Mouse (Mus musculus) midbrain, embryonic 11.5 days (tissue): ENCODE results near the gene Limk1. TPM values are rescaled to one million over a fixed set of nuclear protein-coding genes. Genes with fewer than 3 reads are reported as not detected.
"Not testable (repeated sequence)": the region's sequence is repeated elsewhere in the genome, so short reads cannot be mapped to it uniquely, and the experiment has no call there.

ENCODE experiments used
- ATAC-seq: fragments of 200-750 bp; cut with Nextera tagmentation; 2 replicates; pipeline ENCODE4 v1.8.0; 2017; ENCODE audit warnings: moderate TSS enrichment, moderate library complexity; ENCODE audit not compliant: low FRiP score
- DNase-seq: peaks from one replicate; pipeline ENCODE4 v3.0.0; 2015; ENCODE audit warnings: low spot score; ENCODE audit errors: missing footprints
- H3K27ac ChIP-seq: fragments of 300-500 bp; sonication (generic); 2 replicates; pipeline ENCODE4 v1.5.1; 2014; ENCODE audit warnings: low read depth, low read length
- H3K27me3 ChIP-seq: fragments of 300-500 bp; sonication (generic); 2 replicates; pipeline ENCODE4 v1.6.1; 2014; ENCODE audit warnings: mild to moderate bottlenecking, low read length, moderate library complexity, mixed read lengths; ENCODE audit not compliant: control insufficient read depth, insufficient read depth
- H3K36me3 ChIP-seq: fragments of 300-500 bp; sonication (generic); 2 replicates; pipeline ENCODE4 v1.6.1; 2014; ENCODE audit warnings: mild to moderate bottlenecking, low read length, moderate library complexity, mixed read lengths; ENCODE audit not compliant: control insufficient read depth, insufficient read depth
- H3K4me1 ChIP-seq: fragments of 300-500 bp; sonication (generic); 2 replicates; pipeline ENCODE4 v1.6.1; 2014; ENCODE audit warnings: low read length; ENCODE audit not compliant: control insufficient read depth, insufficient read depth
- H3K4me2 ChIP-seq: fragments of 300-500 bp; sonication (generic); 2 replicates; pipeline ENCODE4 v1.6.1; 2014; ENCODE audit warnings: mild to moderate bottlenecking, moderate library complexity
- H3K4me3 ChIP-seq: fragments of 300-500 bp; sonication (generic); 2 replicates; pipeline ENCODE4 v1.5.1; 2014; ENCODE audit warnings: low read depth, low read length
- H3K9ac ChIP-seq: fragments of 300-500 bp; sonication (generic); 2 replicates; pipeline ENCODE4 v1.6.1; 2014; ENCODE audit warnings: low read length
- H3K9me3 ChIP-seq: fragments of 300-500 bp; sonication (generic); 2 replicates; pipeline ENCODE4 v1.6.1; 2016; ENCODE audit warnings: low read length; ENCODE audit not compliant: control insufficient read depth
- WGBS: fragments of 180-500 bp; shearing (Covaris S2); extraction: QIAGEN DNeasy Blood & Tissue Kit; methylation state at CpG from one replicate; pipeline ENCODE4 v1.1.7; 2014; 5-methylcytosine and 5-hydroxymethylcytosine counted together
- polyA plus RNA-seq: library from polyadenylated mRNA; unstranded; fragments of >200 nt; fragmentation: Nextera tagmentation; extraction: Ambion mirVana; gene quantifications from 2 replicates; pipeline ENCODE4 v1.2.1, GENCODE M21; 2014

The Limk1 gene
- polyA plus RNA-seq, 1 experiment from 2014 or later: 9.1 TPM

- H3K9ac ChIP-seq: 0 out of 2 replicates have a peak overlapping the region, but pooled peaks have one; percentile 16
- no peak overlapping the region for H3K4me2 ChIP-seq
- no peak for ATAC-seq
- no peaks in the 10 kb centered on the region for H3K27me3 ChIP-seq
- H3K9me3 ChIP-seq: no peaks in the 10 kb centered on the region
- H3K4me1 ChIP-seq: peaks cover 25% of the 10 kb centered on the region
- no peak overlapping the region for H3K4me3 ChIP-seq
- no peak for DNase-seq
- 85% methylated on average over 1 of the region's 1 CpGs for WGBS
- H3K36me3 ChIP-seq: peaks cover 5% of the 10 kb centered on the region; the same call in 1 of the 2 replicates
- H3K27ac ChIP-seq: no peak overlapping the region; the same call in 1 of the 2 replicates
Observed at GRCm38 (mm10) chr5:134672198-134672516, 16.2 kb downstream of the Limk1 start.

GRCm38 (mm10) chr5:134671335-134672197 lies 16.8 kb downstream of the Limk1 start:
- 0 out of 2 replicates have a peak overlapping the region, but pooled peaks have one; percentile 16 for H3K9ac ChIP-seq
- H3K4me2 ChIP-seq: no peak overlapping the region
- H3K4me1 ChIP-seq: peaks cover 21% of the 10 kb centered on the region
- H3K27ac ChIP-seq: peak overlapping the region; percentile 67
- no peaks in the 10 kb centered on the region for H3K27me3 ChIP-seq
- ATAC-seq (no peak; the same call in 1 of the 2 replicates), DNase-seq (no peak)
- WGBS: 69% methylated on average over 17 of the region's 17 CpGs
- no peaks in the 10 kb centered on the region for H3K9me3 ChIP-seq
- H3K4me3 ChIP-seq: no peak overlapping the region
- H3K36me3 ChIP-seq: peaks cover 5% of the 10 kb centered on the region; the same call in 1 of the 2 replicates

- H3K4me3 ChIP-seq: no peak overlapping the region
- H3K4me2 ChIP-seq: no peak overlapping the region
- 81% methylated on average over 20 of the region's 20 CpGs for WGBS
- H3K36me3 ChIP-seq: peaks cover 5% of the 10 kb centered on the region; the same call in 1 of the 2 replicates
- DNase-seq: no peak
- peaks cover 5% of the 10 kb centered on the region; the same call in 1 of the 2 replicates for H3K4me1 ChIP-seq
- ATAC-seq: no peak
- H3K27ac ChIP-seq: no peak overlapping the region
- H3K9ac ChIP-seq: no peak overlapping the region
- no peaks in the 10 kb centered on the region for H3K27me3 ChIP-seq
- no peaks in the 10 kb centered on the region for H3K9me3 ChIP-seq
Observed at GRCm38 (mm10) chr5:134669001-134669708, 19.2 kb downstream of the Limk1 start.

- H3K27me3 ChIP-seq: no peaks in the 10 kb centered on the region
- H3K9me3 ChIP-seq: no peaks in the 10 kb centered on the region
- H3K36me3 ChIP-seq: peaks cover 5% of the 10 kb centered on the region; the same call in 1 of the 2 replicates
- WGBS: 20% methylated on average over 8 of the region's 8 CpGs
- H3K4me3 ChIP-seq: no peak overlapping the region
- peak; percentile 93 for DNase-seq
- H3K9ac ChIP-seq: no peak overlapping the region
- ATAC-seq: peak; percentile 54
- no peak overlapping the region for H3K27ac ChIP-seq
- peaks cover 5% of the 10 kb centered on the region; the same call in 1 of the 2 replicates for H3K4me1 ChIP-seq
- H3K4me2 ChIP-seq: no peak overlapping the region
Observed at GRCm38 (mm10) chr5:134668495-134668894, 19.9 kb downstream of the Limk1 start.

GRCm38 (mm10) chr5:134656708-134657107 lies 31.7 kb downstream of the Limk1 start:
- Histone ChIP-seq H3K4me3 (no peak overlapping the region), H3K4me1 (no peaks in the 10 kb centered on the region; the same call in 1 of the 2 replicates), H3K9ac (no peak overlapping the region), H3K4me2 (no peak overlapping the region), H3K27ac (no peak overlapping the region), H3K36me3 (no peaks in the 10 kb centered on the region; the same call in 1 of the 2 replicates), H3K27me3 (no peaks in the 10 kb centered on the region), H3K9me3 (no peaks in the 10 kb centered on the region)
- ATAC-seq (no peak), DNase-seq (no peak)
- 69% methylated on average over 4 of the region's 4 CpGs for WGBS

GRCm38 (mm10) chr5:134652015-134652414 lies 36.4 kb downstream of the Limk1 start:
- Histone ChIP-seq H3K4me2 (no peak overlapping the region), H3K36me3 (no peaks in the 10 kb centered on the region), H3K4me3 (no peak overlapping the region), H3K4me1 (no peaks in the 10 kb centered on the region; the same call in 1 of the 2 replicates), H3K27ac (no peak overlapping the region), H3K27me3 (no peaks in the 10 kb centered on the region), H3K9me3 (no peaks in the 10 kb centered on the region), H3K9ac (no peak overlapping the region)
- ATAC-seq (no peak), DNase-seq (no peak)
- 84% methylated on average over 7 of the region's 7 CpGs for WGBS

- Histone ChIP-seq H3K4me3 (no peak overlapping the region), H3K36me3 (no peaks in the 10 kb centered on the region), H3K9ac (no peak overlapping the region), H3K27me3 (no peaks in the 10 kb centered on the region), H3K9me3 (no peaks in the 10 kb centered on the region), H3K4me1 (no peaks in the 10 kb centered on the region), H3K27ac (no peak overlapping the region), H3K4me2 (no peak overlapping the region)
- no peak for ATAC-seq
- WGBS: 43% methylated on average over 4 of the region's 5 CpGs
- no peak for DNase-seq
Observed at GRCm38 (mm10) chr5:134650926-134651325, 37.5 kb downstream of the Limk1 start.

- WGBS: 70% methylated on average over 3 of the region's 4 CpGs
- not testable (repeated sequence) for H3K4me2 ChIP-seq, H3K9me3 ChIP-seq, ATAC-seq, H3K27ac ChIP-seq, H3K4me1 ChIP-seq, DNase-seq, H3K27me3 ChIP-seq, H3K4me3 ChIP-seq, H3K36me3 ChIP-seq, H3K9ac ChIP-seq
Observed at GRCm38 (mm10) chr5:134648976-134649375, 39.4 kb downstream of the Limk1 start.

- no peak overlapping the region for H3K27ac ChIP-seq
- H3K9me3 ChIP-seq: no peaks in the 10 kb centered on the region
- H3K36me3 ChIP-seq: no peaks in the 10 kb centered on the region
- no peaks in the 10 kb centered on the region for H3K27me3 ChIP-seq
- H3K4me3 ChIP-seq: no peak overlapping the region
- no peak overlapping the region for H3K9ac ChIP-seq
- ATAC-seq (no peak), DNase-seq (no peak)
- WGBS: 87% methylated on average over 2 of the region's 2 CpGs
- H3K4me2 ChIP-seq: no peak overlapping the region
- H3K4me1 ChIP-seq: no peaks in the 10 kb centered on the region
Observed at GRCm38 (mm10) chr5:134647394-134647793, 41.0 kb downstream of the Limk1 start.
